Mouse (Mus musculus) 3134 (cell line): ENCODE results near the gene Ifngr2.

Experiments
- DNase-seq: peaks from one replicate; pipeline ENCODE4 v3.0.0-alpha.2; 2011; ENCODE audit warnings: low spot score; ENCODE audit not compliant: insufficient read length; ENCODE audit errors: extremely low read depth

Ifngr2 gene

DNA sequence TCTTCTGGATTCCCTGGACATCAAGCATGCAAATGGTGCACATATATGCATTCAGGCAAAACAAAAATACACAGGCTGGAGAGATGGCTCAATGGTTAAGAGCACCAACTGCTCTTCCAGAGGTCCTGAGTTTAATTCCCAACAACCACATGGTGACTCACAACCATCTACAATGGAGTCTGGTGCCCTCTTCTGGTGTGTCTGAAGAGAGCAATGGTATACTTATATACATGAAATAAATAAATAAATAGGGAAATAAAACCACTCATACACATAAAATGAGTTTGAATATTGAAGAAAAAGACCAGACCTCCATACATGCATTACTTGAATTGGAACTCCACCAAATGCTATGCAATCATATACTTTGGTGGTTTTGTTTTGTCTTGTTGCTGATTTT, 52.4 kb downstream of the Ifngr2 start:
- no peak for DNase-seq

DNA sequence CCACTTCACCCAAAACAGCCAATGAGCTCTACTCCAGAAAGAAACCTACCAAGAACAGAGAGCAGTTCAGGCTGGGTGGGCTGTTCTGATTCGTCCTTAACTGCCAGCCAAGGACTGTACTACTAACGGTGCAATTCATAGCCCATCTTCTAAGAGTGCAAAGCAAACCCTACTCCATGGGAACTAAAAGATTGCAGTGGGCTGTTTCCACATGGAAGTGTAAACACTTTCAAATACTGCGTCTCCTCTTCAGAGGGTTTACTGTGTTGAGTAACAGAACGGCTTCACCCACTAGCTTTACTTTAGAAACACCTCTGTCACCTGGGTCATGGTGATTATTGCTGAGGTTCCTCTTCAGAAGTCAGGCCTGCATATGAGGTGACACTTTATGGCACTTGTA, 54.2 kb downstream of the Ifngr2 start:
- DNase-seq, result no peak

DNA sequence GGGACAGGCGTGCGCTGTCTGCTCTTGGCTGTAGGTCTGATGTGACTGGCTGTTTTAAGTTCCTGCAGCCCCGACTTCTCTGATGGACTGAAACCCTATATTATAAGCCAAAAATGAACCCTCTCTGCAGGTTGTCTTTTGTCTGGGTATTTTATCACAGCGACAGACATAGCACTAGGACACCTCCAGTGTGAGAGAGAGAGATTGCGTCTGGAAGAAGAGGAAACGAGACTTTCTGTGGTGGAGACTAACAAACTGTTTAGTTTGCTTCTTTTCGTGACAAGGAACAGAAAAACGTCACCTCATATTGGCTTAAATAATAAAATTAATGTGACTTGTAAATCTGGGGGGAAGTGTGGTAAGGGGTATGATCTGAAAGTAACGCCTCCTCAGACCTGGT, 54.8 kb downstream of the Ifngr2 start:
- DNase-seq, result no peak

DNA sequence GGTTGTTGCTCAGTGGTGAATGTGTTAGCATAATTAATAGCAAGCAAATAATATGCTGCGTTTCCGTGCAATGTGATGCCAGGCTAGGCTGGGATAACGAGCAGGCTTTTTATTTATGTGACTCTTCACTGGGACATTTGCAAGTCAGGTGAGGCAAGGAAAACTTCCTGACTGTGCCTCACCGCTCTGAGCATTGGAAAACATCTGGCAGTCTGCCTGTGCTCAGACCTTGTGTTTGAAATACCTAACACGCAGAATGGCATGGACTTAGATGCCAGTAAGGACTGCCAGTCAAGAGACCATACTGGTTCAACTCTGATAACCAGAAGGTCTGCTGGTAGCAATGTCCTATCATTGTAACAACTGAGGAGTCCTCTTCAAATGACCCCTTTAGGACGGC, 58.3 kb downstream of the Ifngr2 start:
- no peak for DNase-seq

DNA sequence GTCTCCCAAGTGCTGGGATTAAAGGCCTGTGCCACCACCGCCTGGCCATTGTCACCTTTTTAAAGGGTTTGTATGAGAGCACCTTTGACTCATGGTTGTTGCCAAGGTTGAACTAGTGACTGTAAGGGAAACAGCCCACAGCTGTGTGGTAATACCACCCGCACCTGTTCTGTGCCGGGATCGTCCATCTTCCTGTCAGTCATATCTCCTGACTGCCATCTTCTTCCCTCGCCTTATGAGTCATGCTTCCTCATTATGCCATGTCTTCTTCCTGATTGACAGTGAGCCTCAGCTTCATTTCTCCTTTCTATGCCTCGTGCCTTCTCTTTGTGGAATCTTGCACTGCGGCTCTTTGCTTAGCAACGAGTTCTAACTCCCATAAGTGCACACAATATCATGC, 60.1 kb downstream of the Ifngr2 start:
- no peak for DNase-seq

DNA sequence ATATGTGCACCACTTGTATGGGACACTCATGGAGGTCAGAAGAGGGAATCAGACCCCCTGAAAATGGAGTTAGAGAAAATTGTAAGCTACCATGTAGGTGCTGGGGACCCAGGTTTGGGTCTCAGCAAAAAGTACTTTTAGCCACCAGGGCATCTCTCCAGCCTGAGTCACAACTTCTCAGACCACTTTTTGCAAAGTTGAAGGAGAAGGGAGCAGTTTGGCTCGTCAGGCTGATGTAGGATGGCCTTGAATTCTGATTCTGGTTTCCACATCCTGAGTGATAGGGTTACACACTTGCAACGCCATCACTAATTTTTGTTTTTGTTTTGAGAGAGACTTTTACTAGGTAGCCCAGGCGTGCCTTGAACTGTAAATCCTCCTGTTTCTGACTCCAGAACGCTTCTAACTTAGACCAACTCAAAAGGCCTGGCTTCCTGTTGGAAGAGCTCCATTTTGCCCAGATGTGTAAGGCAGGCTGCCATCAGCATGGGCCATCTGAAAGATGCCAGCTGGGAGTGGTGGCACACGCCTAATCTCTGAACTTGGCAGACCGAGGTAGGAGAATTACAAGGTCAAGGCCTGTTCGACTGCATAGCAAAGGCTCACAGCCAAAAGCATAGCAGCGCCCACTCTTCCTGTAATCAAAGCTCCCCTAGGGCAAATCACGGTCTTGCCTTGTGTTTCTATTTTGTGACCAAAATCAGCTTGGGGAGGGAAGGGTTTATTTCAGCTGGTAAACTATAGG, 62.8 kb downstream of the Ifngr2 start:
- DNase-seq, result peak; percentile 27

DNA sequence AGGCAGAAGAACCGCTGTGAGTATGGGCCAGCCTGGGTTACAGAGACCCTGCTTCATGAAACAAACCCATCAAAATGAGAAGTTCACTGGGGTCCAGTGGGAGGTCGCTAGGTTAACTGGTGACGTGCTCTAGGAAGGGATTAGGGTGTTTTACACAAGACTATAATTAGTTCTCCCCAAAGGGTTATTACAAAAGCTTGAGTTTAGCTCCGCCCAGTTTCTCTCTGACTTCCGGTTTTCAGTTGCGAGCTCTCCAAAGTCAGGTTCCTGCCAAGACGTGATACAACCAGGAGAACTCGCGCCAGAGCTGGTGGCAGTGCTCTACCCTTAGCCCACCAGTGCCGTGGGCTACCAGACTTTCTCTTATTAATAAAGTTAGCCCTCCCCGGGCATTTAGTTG, 64.4 kb downstream of the Ifngr2 start:
- DNase-seq, result no peak

DNA sequence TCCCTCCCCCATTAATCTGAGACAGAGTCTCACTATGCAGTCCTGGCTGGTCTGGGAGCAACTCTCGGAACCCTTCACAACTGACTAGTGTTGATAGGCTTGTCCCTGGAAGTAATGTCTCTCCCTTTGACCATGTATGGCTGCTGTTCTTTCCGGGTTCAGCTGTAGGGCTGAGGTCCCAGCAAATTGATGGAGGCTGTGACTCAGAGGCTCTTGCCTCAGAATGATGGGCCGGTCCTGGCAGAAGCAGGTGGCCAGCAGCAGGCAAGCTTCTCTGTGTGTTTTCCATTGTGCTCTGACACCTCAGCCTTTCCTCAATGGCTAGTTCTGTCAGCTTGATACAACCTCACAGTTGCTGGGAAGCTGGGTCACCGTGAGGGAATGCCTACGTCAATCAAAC, 65.7 kb downstream of the Ifngr2 start:
- no peak for DNase-seq

DNA sequence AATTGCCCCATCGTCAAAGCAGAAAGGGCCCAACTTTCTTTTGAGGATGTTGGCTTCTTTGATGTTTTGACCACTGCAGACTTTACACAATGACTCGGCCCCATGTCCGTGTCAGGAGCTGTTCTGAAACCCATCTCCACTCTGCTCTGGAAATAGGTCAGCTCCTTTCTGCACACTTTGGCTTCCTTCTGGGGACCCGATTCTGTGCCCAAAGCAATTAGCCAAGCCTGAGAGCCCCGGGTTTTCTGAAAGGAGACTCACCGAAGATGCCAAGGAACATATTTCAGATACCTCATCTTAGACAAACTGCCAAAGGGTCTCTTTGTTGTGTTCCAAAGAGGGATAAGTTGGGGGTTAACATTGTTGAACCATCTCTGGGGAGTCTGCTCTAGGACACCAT, 67.7 kb downstream of the Ifngr2 start:
- DNase-seq, result no peak
